Mouse (Mus musculus) spleen, adult 2 months (tissue): Measurements from ENCODE around the gene Opn4. TPM values are rescaled to one million over a fixed set of nuclear protein-coding genes. Genes with fewer than 3 reads are reported as not detected.

Experiments used
- DNase-seq, 2 experiments: peaks; one replicate each; pipeline versions ENCODE4 v3.0.0 to v3.0.0-alpha.2; 2012 to 2021; ENCODE audit warnings: low spot score in 2 of 2, low read depth in 1 of 2
- H3K27ac ChIP-seq: fragments of 200-500 bp; 2 replicates; pipeline ENCODE4 v1.5.1; 2012; ENCODE audit warnings: low read length, inconsistent platforms; ENCODE audit not compliant: insufficient read depth
- H3K27me3 ChIP-seq: fragments of 200-500 bp; 2 replicates; pipeline ENCODE4 v1.6.1; 2012; ENCODE audit warnings: mild to moderate bottlenecking, moderate library complexity, low read length, inconsistent platforms; ENCODE audit not compliant: control insufficient read depth, insufficient read depth
- H3K36me3 ChIP-seq: fragments of 200-500 bp; 2 replicates; pipeline ENCODE4 v1.6.1; 2012; ENCODE audit warnings: mild to moderate bottlenecking, low read length, inconsistent platforms; ENCODE audit not compliant: control insufficient read depth, insufficient read depth
- H3K4me1 ChIP-seq: fragments of 200-500 bp; 2 replicates; pipeline ENCODE4 v1.6.1; 2011; ENCODE audit warnings: inconsistent platforms; ENCODE audit not compliant: control insufficient read depth, insufficient read depth, insufficient read length
- H3K4me3 ChIP-seq: fragments of 200-500 bp; 2 replicates; pipeline ENCODE4 v1.5.1; 2011; ENCODE audit warnings: mild to moderate bottlenecking, inconsistent platforms; ENCODE audit not compliant: insufficient read depth, insufficient read length; ENCODE audit errors: extremely low read depth
- CTCF ChIP-seq: fragments of 200-500 bp; IDR thresholded peaks from 2 replicates; pipeline ENCODE4 v1.5.1; 2011; ENCODE audit warnings: mild to moderate bottlenecking, inconsistent platforms; ENCODE audit not compliant: insufficient read depth, insufficient read length, insufficient replicate concordance; ENCODE audit errors: extremely low read depth
- POLR2A ChIP-seq: fragments of 200-500 bp; IDR thresholded peaks from 2 replicates; pipeline ENCODE4 v1.6.1; 2011; ENCODE audit warnings: low read depth, low read length, inconsistent platforms
- WGBS: fragments of 180-500 bp; shearing (Covaris S2); methylation state at CpG from one replicate; pipeline ENCODE4 v1.1.7; 2018; 5-methylcytosine and 5-hydroxymethylcytosine counted together
- polyA plus RNA-seq: library from polyadenylated mRNA; depleted of rRNA; stranded (reverse); fragments of >200 nt; gene quantifications from 2 replicates; pipeline ENCODE4 v1.2.3, GENCODE M21; 2012

Gene Opn4
- polyA plus RNA-seq, 1 experiment, result not detected

GRCm38 (mm10) chr14:34590743-34591675 is 8.9 kb downstream of the Opn4 start:
- TF ChIP-seq CTCF (no peak), POLR2A (no peak)
- Histone ChIP-seq H3K27me3 (no peaks in the 10 kb centered on the region), H3K4me3 (no peak overlapping the region), H3K4me1 (no peaks in the 10 kb centered on the region), H3K36me3 (no peaks in the 10 kb centered on the region), H3K27ac (no peak overlapping the region)
- DNase-seq, result no peak
- whole genome bisulfite sequencing, result 78% methylated on average over 24 of the region's 24 CpGs

- no peak for DNase-seq
- Histone ChIP-seq H3K4me3 (no peak overlapping the region), H3K4me1 (no peaks in the 10 kb centered on the region), H3K27me3 (no peaks in the 10 kb centered on the region), H3K27ac (no peak overlapping the region), H3K36me3 (no peaks in the 10 kb centered on the region)
- WGBS, result 90% methylated on average over 5 of the region's 5 CpGs
- TF ChIP-seq CTCF (no peak), POLR2A (no peak)
Measured at GRCm38 (mm10) chr14:34590017-34590570, 9.8 kb downstream of the Opn4 start.

- H3K27me3 ChIP-seq, result no peaks in the 10 kb centered on the region
- 91% methylated on average over 8 of the region's 8 CpGs for WGBS
Measured at GRCm38 (mm10) chr14:34589185-34589713, 10.7 kb downstream of the Opn4 start.

GRCm38 (mm10) chr14:34588498-34588897 is 11.4 kb downstream of the Opn4 start, which contains the start of gene Ldb3:
TSS of gene Ldb3 (minus strand) at chr14:34588682.
- no peaks in the 10 kb centered on the region for H3K4me1 ChIP-seq
- no peak for DNase-seq
- H3K27me3 ChIP-seq, result no peaks in the 10 kb centered on the region
- H3K36me3 ChIP-seq, result no peaks in the 10 kb centered on the region
- no peak within 1 kb of the TSS for H3K27ac ChIP-seq
- TF ChIP-seq CTCF (no peak), POLR2A (no peak)
- H3K4me3 ChIP-seq, result no peak within 1 kb of the TSS
- 83% methylated on average over 8 of the region's 8 CpGs for WGBS

More at GRCm38 (mm10) chr14:34589185-34589713, 10.7 kb downstream of the Opn4 start:
- TF ChIP-seq POLR2A, result no peak
- TF ChIP-seq CTCF, result no peak
- Histone ChIP-seq H3K27ac (no peak overlapping the region), H3K36me3 (no peaks in the 10 kb centered on the region), H3K4me1 (no peaks in the 10 kb centered on the region), H3K4me3 (no peak overlapping the region)
- no peak for DNase-seq

- 70% methylated on average over 5 of the region's 5 CpGs for WGBS
- H3K4me3 ChIP-seq, result no peak overlapping the region
- no peak for TF ChIP-seq POLR2A
- no peak for TF ChIP-seq CTCF
Measured at GRCm38 (mm10) chr14:34588005-34588404, 11.9 kb downstream of the Opn4 start.

GRCm38 (mm10) chr14:34586871-34587270 is 13.1 kb downstream of the Opn4 start:
- 95% methylated on average over 3 of the region's 3 CpGs for WGBS
- Histone ChIP-seq H3K36me3 (no peaks in the 10 kb centered on the region), H3K27me3 (no peaks in the 10 kb centered on the region), H3K4me1 (no peaks in the 10 kb centered on the region), H3K4me3 (no peak overlapping the region), H3K27ac (no peak overlapping the region)
- TF ChIP-seq POLR2A, result no peak
- no peak for TF ChIP-seq CTCF
- no peak for DNase-seq

More at GRCm38 (mm10) chr14:34588005-34588404, 11.9 kb downstream of the Opn4 start:
- H3K27ac ChIP-seq, result no peak overlapping the region
- no peaks in the 10 kb centered on the region for H3K27me3 ChIP-seq
- H3K4me1 ChIP-seq, result no peaks in the 10 kb centered on the region
- DNase-seq, result no peak
- no peaks in the 10 kb centered on the region for H3K36me3 ChIP-seq
